Mouse (Mus musculus): ENCODE measurements around the gene Sbno2. TPM values are rescaled to one million over a fixed set of nuclear protein-coding genes. Genes with fewer than 3 reads are reported as not detected.
"Not testable (repeated sequence)": the region's sequence is repeated elsewhere in the genome, so short reads cannot be mapped to it uniquely, and the experiment has no call there.

The Sbno2 gene
- total RNA-seq, 2 experiments from 2014 or later = 16.9 to 19.1 TPM

- ATAC-seq (replicated peaks; ENCODE audit: poor library complexity) = 0 out of 2 replicates have a peak, but pooled peaks have one; percentile 9
Observed at GRCm38 (mm10) chr10:80044087-80044486, 61.3 kb downstream of the Sbno2 start.

DNA sequence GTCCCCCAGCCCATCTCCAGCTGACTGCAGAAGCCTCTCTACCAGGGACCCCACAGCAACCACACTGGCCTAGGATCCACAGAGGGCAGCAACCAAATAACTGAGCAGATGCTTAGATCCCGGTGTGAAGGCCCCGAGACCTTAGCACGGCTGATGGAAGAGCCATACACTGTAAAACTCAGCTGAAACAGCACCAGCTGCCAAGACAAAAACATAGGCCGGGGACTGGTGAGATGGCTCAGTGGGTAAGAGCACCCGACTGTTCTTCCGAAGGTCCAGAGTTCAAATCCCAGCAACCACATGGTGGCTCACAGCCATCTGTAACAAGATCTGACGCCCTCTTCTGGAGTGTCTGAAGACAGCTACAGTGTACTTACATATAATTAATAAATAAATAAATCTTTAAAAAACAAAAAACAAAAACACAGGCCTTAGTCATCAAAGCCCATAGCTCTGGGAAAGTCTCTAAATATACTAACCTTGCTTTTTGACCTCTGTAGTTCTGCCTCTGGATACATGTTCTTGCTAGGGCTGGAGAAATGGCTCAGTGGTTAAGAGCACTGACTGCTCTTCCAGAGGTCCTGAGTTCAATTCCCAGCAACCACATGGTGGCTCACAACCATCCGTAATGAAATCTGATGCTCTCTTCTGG is 63.8 kb downstream of the Sbno2 start:
- not testable (repeated sequence) for ATAC-seq (replicated peaks; ENCODE audit: poor library complexity)

DNA sequence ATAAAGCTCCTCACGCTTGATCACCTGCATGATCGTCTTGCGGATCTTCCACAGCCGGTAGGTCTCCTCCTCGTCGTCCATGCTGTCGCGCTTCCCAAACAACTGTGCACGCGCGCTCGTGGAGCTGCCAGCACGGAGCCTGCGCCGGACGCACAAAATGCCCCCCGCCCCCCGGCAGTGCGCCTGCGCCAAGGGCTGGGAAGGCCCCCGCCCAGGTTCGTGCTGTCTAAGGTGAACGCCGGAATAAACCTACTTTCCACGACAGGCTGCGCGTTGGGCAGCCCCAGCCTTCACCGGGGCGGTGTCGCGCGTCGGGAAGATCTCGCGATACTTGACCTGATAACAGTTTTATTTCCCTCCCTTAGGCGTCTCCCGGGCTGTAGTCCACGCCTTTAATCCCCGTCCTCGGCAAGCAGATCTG is 65.8 kb downstream of the Sbno2 start, which contains the start of gene Polr2e:
Gene Polr2e (minus strand): TSS at position 237 of the 421 bp plus-strand sequence.
- ATAC-seq (replicated peaks; ENCODE audit: poor library complexity) = peak; percentile 95

DNA sequence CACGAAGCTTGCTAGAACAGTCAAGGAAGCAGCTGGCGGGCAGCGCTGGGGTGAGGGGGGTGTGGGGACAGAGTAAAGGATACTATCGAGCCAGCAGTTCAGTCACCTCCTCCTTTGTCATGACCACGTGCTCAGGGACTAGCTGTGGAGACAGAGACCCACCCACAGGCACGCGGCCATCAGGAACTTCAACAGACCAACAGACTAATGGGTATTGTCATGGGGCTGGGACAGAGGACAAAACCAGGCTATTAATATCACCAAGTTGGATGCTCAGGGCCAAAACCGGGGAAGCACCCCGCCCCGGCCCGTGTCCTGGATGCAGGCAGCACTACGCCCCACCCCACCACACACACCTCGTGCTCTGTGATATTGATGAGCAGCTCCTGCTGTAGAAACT is 68.5 kb downstream of the Sbno2 start:
- ATAC-seq (replicated peaks; ENCODE audit: poor library complexity) = no peak

GRCm38 (mm10) chr10:80035686-80036085 is 69.7 kb downstream of the Sbno2 start:
- no peak for ATAC-seq (replicated peaks; ENCODE audit: poor library complexity)

DNA sequence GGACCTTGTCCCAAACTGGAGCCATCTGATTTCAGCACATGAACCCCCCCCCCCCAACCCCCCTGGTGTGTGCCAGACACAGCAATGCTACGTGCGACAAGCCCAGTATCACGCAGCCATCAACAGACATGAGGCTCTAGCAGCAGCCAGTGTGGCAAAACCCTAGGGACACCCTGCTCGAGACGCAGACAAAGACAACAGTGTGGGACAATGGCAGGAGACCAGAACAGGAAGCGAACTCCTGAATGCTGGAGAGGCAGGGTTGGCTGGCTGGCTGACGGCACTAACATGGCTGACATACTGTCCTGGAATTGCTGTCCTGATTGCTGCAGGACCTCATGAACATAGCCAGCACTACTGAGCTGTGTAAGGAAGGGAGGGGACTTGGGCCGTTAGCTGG is 70.2 kb downstream of the Sbno2 start:
- ATAC-seq (replicated peaks; ENCODE audit: poor library complexity) = no peak

DNA sequence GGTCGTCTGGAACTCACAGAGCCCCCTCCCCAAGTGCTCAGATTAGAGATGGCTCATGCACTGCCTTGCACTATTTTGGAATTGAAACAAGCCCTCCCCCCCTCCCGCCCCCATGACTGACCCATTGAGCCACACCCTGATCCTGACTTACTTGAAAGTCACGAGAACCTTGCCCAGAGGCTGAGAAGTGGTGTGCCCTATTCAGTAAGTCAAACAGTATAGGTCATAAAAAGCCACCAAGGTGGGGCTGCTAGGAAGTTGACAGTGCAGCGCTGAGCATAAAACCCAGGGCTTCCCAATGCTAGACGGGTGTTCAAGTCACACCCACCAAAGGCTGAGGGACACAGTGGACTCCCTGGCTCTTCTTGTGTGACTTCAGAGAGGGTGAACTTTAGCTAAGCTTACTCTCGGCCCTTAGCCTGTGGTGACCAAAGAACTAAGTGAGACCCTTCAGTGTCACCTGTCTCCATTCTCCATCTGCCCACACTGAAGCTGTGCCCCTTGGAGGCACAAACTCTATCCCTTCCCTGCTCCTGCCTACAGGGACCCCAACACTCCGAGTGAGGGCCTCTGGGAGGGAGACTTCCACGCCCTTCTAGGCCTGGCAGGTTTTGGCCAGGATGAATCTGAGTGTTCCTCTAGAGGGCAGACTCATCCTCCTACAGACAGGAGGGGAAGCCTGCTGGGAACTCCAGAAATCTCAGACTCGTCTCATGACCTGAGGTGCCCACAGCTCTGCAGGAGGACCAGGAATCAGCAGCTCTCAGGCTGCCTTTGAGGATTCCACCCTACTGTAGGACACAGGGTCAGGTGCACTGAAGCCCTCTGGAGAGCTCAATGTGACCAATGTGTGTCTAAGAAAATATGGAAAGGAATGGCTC is 71.6 kb downstream of the Sbno2 start:
- peak; percentile 54 for ATAC-seq (replicated peaks; ENCODE audit: poor library complexity)

GRCm38 (mm10) chr10:80032799-80033480 is 72.4 kb downstream of the Sbno2 start:
- ATAC-seq (replicated peaks; ENCODE audit: poor library complexity) = peak; percentile 51

- ATAC-seq (replicated peaks; ENCODE audit: poor library complexity) = no peak
Observed at GRCm38 (mm10) chr10:80030736-80031135, 74.6 kb downstream of the Sbno2 start.

- ATAC-seq (replicated peaks; ENCODE audit: poor library complexity) = no peak
Observed at GRCm38 (mm10) chr10:80030191-80030590, 75.2 kb downstream of the Sbno2 start.

DNA sequence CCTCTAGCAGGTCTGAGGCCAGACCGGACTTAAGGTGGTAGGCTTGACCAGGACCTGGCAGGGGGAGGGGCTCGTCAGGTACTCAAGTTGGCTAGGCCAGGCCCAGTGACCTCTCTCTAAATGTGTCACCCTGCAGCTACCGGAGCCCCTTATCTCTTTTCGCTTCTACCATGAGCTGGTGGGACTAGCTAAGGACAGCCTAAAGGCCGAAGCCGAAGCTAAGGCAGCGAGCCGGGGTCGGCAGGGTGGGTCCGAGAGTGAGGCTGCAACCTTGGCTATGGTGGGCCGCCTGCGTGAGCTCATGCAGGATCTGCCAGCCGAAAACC is 76.9 kb downstream of the Sbno2 start:
- no peak for ATAC-seq (replicated peaks; ENCODE audit: poor library complexity)

DNA sequence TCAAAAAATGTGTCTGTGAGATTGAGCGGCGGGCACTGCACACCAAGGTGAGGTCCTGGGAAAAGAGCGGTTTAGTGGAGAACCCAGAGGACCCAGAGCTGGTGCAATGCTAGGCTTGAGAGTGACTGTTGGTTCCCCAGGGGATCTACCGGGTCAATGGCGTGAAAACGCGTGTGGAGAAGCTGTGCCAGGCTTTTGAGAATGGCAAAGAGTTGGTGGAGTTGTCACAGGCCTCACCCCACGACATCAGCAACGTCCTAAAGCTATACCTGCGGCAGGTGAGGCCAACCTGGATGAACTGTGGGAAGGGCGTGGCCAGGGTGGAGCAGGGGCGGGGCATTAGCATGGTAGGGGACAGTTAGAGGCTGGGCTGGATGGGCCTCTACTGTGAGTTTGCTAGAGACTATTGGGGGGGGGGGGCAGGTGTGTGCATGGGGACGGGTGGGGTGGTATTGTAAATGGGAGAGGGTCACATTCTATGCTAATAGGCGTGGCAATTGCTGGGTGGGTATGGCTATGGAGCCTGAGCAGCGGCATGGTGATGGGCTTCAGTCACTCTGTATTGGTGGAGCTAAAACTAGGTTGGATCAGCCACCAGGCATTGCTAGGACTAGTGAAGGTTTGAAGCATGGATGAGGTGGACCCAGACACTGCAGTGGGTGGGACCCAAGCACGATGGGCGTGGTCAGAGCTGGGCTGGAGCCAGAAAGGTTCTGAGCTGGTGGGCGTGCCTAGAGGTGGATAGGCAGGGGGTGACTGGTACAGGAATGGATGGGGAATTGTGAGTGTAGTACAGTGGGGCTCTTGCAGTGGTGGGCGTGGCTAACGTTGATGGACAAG is 77.5 kb downstream of the Sbno2 start:
- ATAC-seq (replicated peaks; ENCODE audit: poor library complexity) = peak; percentile 40; the same call in 1 of the 2 replicates

- ATAC-seq (replicated peaks; ENCODE audit: poor library complexity) = peak; percentile 57
Observed at GRCm38 (mm10) chr10:80025889-80026288, 79.5 kb downstream of the Sbno2 start.

- no peak for ATAC-seq (replicated peaks; ENCODE audit: poor library complexity)
Observed at GRCm38 (mm10) chr10:80025463-80025862, 79.9 kb downstream of the Sbno2 start.

DNA sequence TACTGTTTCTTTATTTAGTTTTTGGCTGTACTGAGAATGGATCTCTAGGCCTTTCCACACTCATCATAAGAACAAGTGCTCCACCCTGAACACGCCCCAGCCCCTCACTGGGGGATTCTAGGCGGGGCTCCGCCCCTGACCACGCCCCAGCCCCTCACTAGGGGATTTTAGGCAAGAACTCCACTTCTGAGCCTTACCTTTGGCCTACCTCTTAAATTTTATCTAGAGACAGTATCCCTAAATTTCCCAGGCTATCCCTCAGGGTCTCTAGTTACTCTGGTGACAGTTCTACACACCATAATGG is 80.4 kb downstream of the Sbno2 start:
- no peak for ATAC-seq (replicated peaks; ENCODE audit: poor library complexity)

- peak; percentile 44 for ATAC-seq (replicated peaks; ENCODE audit: poor library complexity)
Observed at GRCm38 (mm10) chr10:80024229-80025043, 80.9 kb downstream of the Sbno2 start.

GRCm38 (mm10) chr10:80023758-80024157 is 81.6 kb downstream of the Sbno2 start:
- no peak for ATAC-seq (replicated peaks; ENCODE audit: poor library complexity)

GRCm38 (mm10) chr10:80022806-80023205 is 82.6 kb downstream of the Sbno2 start:
- ATAC-seq (replicated peaks; ENCODE audit: poor library complexity) = no peak

GRCm38 (mm10) chr10:80022164-80022563 is 83.2 kb downstream of the Sbno2 start:
- ATAC-seq (replicated peaks; ENCODE audit: poor library complexity) = no peak

- ATAC-seq (replicated peaks; ENCODE audit: poor library complexity) = no peak
Observed at GRCm38 (mm10) chr10:80021320-80021641, 84.1 kb downstream of the Sbno2 start.
